Mouse (Mus musculus): ENCODE data around the gene Top3b.

GRCm38 (mm10) chr16:16913440-16913839 lies 42.9 kb downstream of the Top3b start:
- TF ChIP-seq CTCF (IDR thresholded peaks at IDR 0.05; ENCODE audit: low read depth, low read length) = no peak
- no peak for TF ChIP-seq POLR2A (IDR thresholded peaks at IDR 0.05; ENCODE audit: borderline replicate concordance, low read depth, low read length)

All from bone marrow macrophage, adult 2 months (primary cell).